Mouse (Mus musculus) megakaryocyte-erythroid progenitor cell, adult 5-6 weeks (primary cell): Measurements from ENCODE around the gene Dgke. TPM values are rescaled to one million over a fixed set of nuclear protein-coding genes. Genes with fewer than 3 reads are reported as not detected.
A peak's percentile ranks its signal among the peaks of the same experiment; 100 is the strongest.

Source experiments
- ATAC-seq: replicated peaks from 2 replicates; pipeline ENCODE4 v1.8.0; 2016; ENCODE audit warnings: mild to moderate bottlenecking, inconsistent platforms; ENCODE audit not compliant: severe bottlenecking, poor library complexity, low FRiP score, low TSS enrichment
- total RNA-seq, 2 experiments: library from RNA; stranded (forward) in 1 of 2; stranded (reverse) in 1 of 2; fragments of 200-1000, 215-1000 nt in 1 of 2; fragments of >200 nt in 1 of 2; fragmentation: Nextera tagmentation in 1 of 2; gene quantifications; 2 replicates each; pipeline ENCODE4 v1.2.3; 2014 to 2017

The Dgke gene
- total RNA-seq, 2 experiments from 2014 or later = 6.2 to 6.9 TPM

DNA sequence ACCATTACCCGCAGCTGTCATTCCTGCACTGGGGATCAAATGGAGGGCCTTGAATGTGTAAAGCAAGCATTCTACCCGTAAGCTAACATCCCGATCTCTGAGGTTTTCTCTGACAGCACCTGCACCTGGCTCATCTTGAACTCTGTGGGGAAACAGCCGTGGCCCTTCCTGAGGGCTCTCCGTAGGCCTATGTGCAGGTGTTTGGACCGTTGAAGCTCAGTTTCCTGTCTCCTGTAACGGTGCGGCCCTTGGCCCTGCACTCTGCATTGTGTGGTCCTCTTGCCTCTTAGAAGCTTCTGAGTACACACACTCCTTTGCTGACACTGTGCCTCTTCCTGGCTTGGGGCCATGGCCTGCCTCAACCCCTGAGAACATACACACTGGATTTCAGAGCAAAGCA is 11.0 kb upstream of the Dgke start:
- ATAC-seq = no peak

DNA sequence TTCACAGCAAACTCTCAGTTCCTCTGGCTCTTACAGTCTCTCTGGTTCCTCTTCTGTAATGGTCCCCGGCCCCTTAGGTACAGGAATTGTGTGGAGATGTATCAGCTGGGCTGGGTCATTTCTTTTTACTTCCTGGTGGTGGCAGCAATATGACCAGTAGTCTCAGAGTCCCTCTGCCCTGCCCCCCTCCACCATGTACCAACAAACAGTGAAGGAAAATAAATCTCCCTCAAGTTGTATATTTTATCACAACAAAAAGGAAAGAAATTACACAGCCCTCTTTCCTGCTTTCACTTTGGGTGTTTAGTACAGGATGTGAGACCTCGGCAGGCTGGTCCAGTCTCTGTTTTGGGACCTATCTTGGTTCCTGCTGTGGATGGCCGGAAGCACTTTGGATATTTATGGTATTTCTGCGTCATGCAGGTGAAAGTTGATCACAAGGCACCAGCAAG is 9.7 kb upstream of the Dgke start:
- ATAC-seq = no peak

DNA sequence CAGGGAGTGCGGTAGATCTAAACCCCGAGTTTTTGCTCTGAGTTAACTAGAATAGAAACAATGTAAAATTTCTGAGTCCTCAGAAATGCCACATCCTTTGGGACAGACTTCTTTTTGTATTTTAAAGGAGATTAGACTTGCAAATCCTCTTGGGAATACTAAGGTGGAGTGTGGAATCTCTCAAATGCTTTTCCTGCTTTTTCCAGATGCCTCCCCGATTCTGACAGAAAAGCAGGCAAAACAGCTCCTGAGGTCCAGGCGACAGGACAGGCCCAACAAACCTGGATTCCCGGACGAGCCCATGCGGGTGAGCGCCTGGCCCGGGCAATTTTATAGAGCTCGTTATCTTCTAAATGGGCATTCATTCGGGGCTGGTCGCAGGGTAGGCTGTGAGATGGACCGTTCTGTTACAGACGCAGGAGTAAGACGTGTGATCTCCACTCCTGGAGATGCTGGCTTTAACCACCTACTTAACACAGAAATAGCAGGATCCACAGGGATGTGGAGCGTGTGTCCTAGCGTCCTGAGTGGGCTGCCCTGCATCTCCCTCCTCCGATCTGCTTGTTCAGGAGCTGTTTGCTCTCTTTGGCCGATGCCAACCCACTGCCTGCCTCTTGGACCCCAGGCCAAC is 8.2 kb upstream of the Dgke start:
- ATAC-seq = no peak

DNA sequence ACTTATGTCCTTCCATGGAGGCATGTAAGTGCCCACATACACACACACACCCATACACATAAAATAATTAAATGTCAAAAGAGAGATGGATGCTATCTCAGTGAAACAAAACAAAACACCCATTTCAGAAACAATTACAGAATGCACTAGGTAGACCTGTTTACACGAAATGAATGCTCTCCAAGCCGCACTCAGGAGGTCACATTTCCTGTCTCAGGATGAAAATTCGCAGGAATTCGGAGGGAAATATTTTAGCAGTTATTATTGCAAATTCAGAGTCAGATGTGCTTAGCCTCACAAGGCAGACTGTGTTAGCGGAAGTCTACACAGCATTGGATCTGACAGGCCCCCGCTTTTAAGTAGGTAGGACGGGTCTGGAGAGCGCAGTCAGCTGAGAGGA is 6.9 kb upstream of the Dgke start, which contains the start of gene Gm525:
Gm525 (plus strand) TSS at position 301 of the 400 bp plus-strand sequence.
- ATAC-seq = no peak

- ATAC-seq = no peak
These were observed 4.9 kb upstream of the Dgke start for GRCm38 (mm10) chr11:89071522-89071921.

- ATAC-seq = peak; percentile 35; the same call in 1 of the 2 replicates
These were observed 2.7 kb upstream of the Dgke start for GRCm38 (mm10) chr11:89069303-89069702.

DNA sequence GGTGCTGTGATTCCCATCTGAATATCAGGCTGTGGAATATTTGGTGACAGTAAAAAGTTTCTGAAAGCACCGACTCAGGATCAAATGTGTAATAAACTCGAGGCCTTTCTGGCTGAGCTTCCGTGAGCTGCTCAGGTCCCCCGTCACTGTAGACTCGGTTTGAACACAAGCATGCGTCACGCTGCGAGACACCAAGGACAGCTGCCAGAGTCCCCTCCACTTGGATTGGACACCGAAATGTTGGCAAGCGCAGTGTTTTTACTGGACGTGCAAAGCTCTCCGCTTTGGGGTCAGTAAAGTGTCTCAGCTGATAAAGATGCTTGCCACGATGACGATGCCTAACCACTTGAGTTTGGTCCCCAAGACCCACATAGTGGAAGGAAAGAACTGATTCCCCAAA is 2.0 kb upstream of the Dgke start:
- no peak for ATAC-seq

DNA sequence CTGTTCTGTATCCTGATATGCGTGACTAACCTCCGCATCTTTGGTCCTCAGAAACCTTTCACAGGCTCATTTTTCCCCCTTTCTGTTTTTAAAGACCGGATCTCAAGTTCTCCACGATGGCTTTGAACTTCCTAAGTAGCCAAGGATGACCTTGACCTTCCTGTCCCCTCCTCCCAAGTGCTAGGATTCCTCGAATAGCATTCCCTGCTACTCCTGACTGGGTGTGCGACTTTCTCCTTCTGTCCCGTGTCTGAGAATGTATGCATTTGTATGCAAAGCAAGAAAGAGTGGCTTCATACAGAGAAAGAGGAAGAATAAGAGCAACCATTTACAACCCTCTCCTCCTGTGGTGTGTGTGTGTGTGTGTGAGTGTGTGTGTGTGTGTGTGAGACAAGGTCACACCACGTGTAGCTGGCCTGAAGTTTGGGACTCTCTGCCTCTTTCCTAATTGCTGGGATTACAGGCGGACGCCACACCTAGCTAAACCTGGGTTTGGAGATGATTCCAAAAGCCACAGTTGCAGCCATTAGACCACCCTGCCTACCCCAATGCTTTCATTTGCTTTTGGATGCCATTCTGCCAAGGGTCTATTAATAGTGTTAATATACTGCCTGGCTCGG is 1.3 kb upstream of the Dgke start:
- ATAC-seq = no peak

DNA sequence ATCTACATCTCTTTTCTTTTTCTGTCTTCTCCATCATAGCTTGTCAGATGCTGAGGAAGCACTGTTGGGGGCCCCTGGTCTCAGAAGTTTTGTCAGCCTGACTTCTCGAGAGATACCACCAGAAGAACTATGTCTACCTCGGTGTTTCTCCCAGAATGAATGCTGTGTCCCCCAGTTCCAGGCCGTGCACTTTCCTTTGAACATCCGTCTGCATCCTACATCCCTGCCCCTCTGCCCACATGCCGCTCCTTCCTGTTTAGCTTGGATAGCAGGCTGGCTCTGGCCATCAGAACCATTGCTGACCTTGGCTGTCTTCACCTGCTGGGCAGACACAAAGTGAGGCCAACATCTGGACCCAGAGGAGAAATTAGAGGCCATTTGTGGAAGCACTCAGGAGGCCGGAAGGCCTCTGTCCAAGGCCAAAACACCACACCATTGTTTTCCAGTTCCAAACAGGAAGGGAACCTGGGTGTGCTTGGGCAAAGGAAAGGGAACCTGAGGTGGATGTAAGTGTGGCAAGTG is 712 bp upstream of the Dgke start:
- no peak for ATAC-seq

DNA sequence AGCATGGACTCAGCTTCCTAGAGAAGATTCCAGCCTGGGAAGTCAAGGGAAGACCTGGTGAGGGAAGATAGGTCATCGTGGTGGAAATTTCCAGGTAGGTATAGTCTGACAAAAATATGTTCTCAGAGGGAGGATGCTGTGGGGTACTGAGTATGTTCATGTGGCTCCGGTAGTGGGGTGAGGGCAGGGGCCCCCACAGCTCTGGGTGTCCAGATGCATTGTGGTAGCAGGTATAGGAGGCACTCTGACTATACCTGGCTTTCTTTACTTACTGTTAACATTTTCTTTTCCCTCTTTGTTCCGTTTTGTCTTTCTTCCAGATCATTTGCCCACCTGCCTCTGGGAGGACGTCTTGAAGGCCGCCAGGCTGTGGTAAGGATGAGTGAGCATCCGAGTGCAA is 524 bp downstream of the Dgke start:
- no peak for ATAC-seq

- no peak for ATAC-seq
These were observed 1.4 kb downstream of the Dgke start for GRCm38 (mm10) chr11:89065297-89065696.

DNA sequence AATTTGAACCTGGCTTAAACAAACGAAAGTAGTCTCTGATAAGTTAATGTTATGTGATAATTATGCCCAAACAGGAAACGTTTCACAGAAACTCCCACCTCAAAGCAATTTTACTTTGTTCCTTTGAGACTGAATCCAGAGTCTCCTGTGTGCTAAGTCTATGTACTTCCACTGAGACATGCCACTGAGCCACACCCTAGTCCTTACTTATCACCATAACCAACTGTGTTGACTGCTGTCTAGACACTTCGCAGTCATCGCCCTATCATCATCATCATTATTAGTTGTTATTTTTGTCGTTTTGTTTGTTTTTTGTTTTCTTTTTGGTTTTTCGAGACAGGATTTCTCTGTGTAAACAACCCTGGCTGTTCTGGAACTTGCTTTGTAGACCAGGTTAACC is 2.3 kb downstream of the Dgke start:
- ATAC-seq = peak; percentile 56

- ATAC-seq = no peak
These were observed 5.3 kb downstream of the Dgke start for GRCm38 (mm10) chr11:89061362-89061761.

GRCm38 (mm10) chr11:89060423-89061089 is 6.1 kb downstream of the Dgke start:
- peak; percentile 79 for ATAC-seq

- peak; percentile 59 for ATAC-seq
These were observed 6.7 kb downstream of the Dgke start for GRCm38 (mm10) chr11:89059919-89060422.

DNA sequence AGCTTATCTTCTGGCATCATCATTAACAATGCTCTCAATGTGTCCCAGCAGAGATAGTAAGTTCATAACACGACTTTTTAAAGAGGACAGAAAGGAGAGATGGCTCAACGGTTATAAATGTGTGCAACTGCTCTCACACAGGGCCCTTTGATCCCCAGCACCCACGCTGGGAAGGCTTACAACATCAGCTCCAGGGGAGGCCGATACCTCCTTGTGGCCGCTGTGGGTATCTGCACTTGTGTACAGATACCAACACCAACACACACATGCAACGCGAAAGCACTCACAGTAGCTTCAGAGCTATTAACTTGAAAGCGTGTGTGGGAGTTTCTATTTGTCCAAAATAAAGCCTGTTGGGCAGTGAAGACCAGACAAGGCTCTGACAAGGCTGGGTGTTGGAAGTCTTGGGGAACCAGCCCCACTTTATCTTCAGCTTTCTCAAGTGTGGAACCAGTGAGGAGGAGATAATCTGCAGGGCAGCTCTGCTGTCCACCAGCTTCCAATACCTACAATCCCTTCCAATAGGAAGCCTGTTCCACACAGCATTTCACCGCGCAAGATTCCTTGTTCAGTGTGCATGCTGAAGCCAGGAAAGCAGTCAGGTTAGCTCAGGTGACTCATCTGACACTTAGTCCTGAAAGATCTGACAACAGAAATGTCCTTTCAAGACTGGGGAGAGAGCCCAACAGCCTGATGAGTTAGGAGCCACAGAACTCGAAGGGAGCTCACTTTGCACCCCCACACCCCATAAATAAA is 8.0 kb downstream of the Dgke start:
- ATAC-seq = peak; percentile 75

GRCm38 (mm10) chr11:89055931-89056690 is 10.5 kb downstream of the Dgke start:
- no peak for ATAC-seq

GRCm38 (mm10) chr11:89051767-89052166 is 14.9 kb downstream of the Dgke start:
- no peak for ATAC-seq

GRCm38 (mm10) chr11:89046021-89046420 is 20.6 kb downstream of the Dgke start:
- no peak for ATAC-seq
